Mouse (Mus musculus): Measurements from ENCODE around the gene Sord.

Gene Sord

DNA sequence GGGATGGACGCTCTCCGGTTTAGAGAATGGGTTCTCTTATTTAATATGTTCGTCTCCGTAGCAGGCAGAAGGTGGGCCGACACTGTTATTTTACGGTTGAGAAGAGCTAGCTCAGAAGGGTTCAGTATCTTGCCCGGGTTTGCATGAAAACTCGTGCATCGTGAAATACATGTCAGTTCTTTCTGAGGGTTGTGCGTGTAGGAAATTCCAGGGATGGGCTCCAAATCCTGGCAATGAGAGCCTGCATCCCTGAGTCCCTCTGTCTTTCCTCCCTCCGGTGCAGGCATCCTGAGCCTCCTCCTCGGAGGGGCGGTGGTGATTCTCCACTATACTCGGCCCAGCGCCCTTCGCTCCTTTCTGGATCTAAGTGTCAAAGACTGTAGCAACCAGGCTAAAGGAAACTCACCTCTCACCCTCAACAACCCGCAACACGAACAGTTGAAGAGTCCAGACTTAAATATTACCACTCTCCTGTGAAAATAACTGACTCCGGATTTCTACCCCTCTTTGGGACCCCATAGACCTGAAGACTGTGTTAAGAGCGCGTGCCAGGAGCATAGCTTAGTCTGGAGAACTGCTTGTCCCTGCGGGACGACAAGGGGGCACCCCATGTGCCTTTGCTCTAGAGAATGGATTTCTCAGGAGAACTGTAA is 67.5 kb downstream of the Sord start:
- no peak for DNase-seq (ENCODE audit: low spot score in 2 of 2)

- DNase-seq (ENCODE audit: low spot score in 2 of 2), result peak; percentile 54 to 71
These were observed 68.2 kb downstream of the Sord start for GRCm38 (mm10) chr2:122302574-122303241.

GRCm38 (mm10) chr2:122304544-122304943 is 70.0 kb downstream of the Sord start:
- DNase-seq (ENCODE audit: low spot score in 2 of 2), result no peak

DNA sequence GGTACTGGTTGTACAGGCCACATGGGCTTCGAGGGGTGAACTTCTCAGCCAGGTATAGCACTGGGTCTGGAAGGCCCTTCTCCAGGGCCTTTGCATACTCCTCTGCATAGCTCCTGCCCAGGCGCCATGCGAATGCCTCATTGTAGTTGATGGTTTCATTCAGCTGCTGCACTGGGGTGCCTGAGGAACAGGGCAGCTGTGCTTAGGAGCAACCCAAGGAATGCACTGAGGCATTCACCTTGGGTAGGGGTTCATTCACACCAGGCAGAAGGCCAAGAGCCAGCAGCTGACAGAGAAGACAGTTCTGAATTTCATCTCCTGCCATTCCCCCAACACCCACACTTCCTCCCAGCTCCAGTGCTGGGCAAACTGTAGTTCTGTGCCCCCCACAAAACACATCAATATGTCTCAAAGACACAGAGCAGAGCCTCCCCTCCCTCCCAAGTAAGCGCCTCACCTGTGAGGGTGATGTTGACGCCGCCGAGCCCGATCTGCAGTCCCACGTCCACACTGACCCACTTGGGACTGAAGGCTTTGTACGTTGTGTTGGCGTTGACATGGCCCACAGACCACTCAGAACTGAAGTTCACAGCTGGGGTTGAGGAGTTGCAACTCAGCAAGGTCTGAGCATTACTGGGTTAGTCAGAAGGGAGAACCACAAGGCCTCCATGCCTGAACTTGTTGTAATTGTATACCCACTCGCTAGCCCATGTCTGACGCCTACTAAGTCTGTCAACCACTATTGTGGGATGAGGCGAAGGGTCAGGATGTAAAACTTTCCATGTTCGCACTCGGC is 70.7 kb downstream of the Sord start:
- no peak for DNase-seq (ENCODE audit: low spot score in 2 of 2)

DNA sequence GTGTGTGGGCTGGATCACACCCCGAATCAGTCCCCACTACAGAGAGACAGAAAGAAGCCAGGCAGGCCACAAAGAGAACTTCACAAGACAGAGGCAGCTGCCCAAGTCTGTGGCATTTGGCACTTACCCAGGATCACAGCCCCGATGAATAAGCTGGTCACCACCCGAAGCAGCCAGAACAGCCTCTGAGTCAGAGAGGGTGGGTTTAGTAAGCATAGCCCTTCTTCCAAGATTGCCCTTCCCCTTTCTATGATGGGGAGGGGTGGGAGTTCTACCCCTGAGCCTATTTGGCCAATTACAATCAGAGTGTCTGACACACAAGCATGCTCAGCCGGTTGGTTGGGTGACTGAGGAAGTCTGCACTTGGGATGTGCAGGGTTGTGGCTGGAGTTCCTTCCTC is 71.6 kb downstream of the Sord start:
- peak in 1 of 2 experiments; percentile 45 for DNase-seq (ENCODE audit: low spot score in 2 of 2)

DNA sequence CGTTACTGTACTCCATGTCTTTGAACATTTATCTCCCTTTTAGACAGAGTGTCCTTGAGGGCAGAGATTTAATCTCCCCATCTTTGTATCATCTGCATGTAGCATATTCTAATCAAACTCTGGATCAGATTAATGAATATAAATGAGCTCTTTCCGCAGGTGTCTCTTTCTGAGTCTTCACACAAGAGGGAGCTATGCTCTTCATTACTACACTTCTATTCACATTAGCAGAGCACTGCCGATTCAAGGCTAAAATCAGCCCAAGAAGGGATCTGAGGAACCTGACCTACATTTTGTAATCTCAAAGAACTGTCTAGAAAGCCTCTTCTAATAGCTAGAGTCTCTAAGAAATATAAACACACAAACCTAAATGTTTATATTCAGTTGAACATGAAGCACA is 75.1 kb downstream of the Sord start:
- DNase-seq (ENCODE audit: low spot score in 2 of 2), result no peak

- DNase-seq (ENCODE audit: low spot score in 2 of 2), result no peak
These were observed 77.0 kb downstream of the Sord start for GRCm38 (mm10) chr2:122311561-122311960.

- peak; percentile 68 to 82 for DNase-seq (ENCODE audit: low spot score in 2 of 2)
These were observed 78.3 kb downstream of the Sord start for GRCm38 (mm10) chr2:122312722-122313417.

- no peak for DNase-seq (ENCODE audit: low spot score in 2 of 2)
These were observed 79.0 kb downstream of the Sord start, which contains the start of gene Duoxa1 for GRCm38 (mm10) chr2:122313536-122313935. Gene Duoxa1 (minus strand): TSS chr2:122313730.

Data from cerebellum, postnatal 4 days (tissue).